Mouse (Mus musculus): Measurements from ENCODE around the gene Prcd. TPM values are rescaled to one million over a fixed set of nuclear protein-coding genes. Genes with fewer than 3 reads are reported as not detected.

The Prcd gene
- total RNA-seq, 1 experiment = 2.0 TPM

- no peak for DNase-seq (ENCODE audit: low read depth, low spot score)
- Histone ChIP-seq H3K4me3 (ENCODE audit: insufficient read depth in 1 of 2, low read depth in 1 of 2, low read length in 2 of 2, poor library complexity in 1 of 2, severe bottlenecking in 1 of 2) (no peak overlapping the region), H3K27ac (ENCODE audit: insufficient read depth, low read depth, low read length, poor library complexity, severe bottlenecking) (no peak overlapping the region), H3K4me1 (ENCODE audit: control insufficient read depth in 2 of 2, insufficient read depth in 2 of 2, low read length in 2 of 2, poor library complexity in 1 of 2) (peaks cover 0 to 8% of the 10 kb centered on the region in 2 experiments; a peak in 1 of 4 replicates), H3K36me3 (ENCODE audit: control insufficient read depth, insufficient read depth, low read length, poor library complexity, severe bottlenecking) (no peaks in the 10 kb centered on the region), H3K9me3 (ENCODE audit: control insufficient read depth, insufficient read depth, low read depth, low read length) (no peaks in the 10 kb centered on the region), H3K9ac (ENCODE audit: insufficient read depth, low read depth, low read length, poor library complexity, severe bottlenecking) (no peak overlapping the region)
- in situ Hi-C loops (cut with MboI; ENCODE audit: low sequenced_read_pairs in 2 of 2, unreplicated experiment in 2 of 2) = loop anchor here (10.0 to 25.0 kb wide), 2 partner anchors 171 to 173 kb away; no protein-coding TSS in a partner anchor
- TF ChIP-seq MAFK (IDR thresholded peaks at IDR 0.05; ENCODE audit: insufficient read depth, low read depth, low read length) = no peak
Observed at GRCm38 (mm10) chr11:116641731-116642130, 11.6 kb upstream of the Prcd start.

DNA sequence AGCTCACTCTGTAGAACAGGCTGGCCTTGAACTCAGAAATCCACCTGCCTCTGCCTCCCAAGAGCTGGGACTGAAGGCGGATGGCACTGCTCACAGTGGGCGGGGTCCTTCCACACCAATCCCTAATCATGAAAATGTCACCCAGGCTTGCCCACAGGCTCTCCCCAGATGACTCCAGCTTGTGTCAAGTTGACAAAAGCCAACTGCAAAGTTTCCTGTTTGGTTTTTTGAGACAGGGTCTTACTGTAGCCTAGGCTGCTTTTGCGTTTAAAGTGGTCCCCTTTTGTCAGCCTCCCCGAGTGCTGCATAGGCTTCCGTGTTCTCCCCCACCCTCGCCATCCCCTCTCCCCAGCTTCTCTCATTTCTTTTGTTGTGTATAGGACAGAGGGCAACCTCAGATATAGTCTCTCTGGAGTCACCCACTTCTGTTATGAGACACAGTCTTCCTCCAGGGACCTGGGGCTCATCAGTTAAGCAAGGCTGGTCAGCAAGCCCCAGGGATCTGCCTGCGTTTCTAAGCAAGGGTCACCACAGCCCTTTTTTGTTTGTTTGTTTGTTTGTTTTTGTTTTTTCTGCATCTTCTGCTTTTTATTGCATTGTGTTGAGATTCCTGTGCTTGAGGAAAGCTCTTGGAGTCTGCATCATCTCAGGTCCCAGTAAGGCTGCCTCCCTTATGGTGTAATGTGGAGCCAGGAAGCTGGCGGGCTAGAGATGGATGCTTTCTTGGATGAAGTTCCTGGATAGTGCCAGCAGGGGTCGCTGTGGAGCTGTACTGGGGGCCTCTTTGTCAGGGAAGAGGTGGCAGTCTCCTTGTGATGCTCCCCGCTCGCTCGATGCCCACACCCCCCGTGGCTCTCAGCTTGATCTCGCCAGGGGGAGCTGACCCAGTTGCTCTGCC, 10.4 kb upstream of the Prcd start:
- H3K4me3 ChIP-seq (ENCODE audit: insufficient read depth in 1 of 2, low read depth in 1 of 2, low read length in 2 of 2, poor library complexity in 1 of 2, severe bottlenecking in 1 of 2) = no peak overlapping the region; a peak in 1 of 4 replicates
- TF ChIP-seq MAFK (IDR thresholded peaks at IDR 0.05; ENCODE audit: insufficient read depth, low read depth, low read length) = no peak
- TF ChIP-seq ZNF384 (IDR thresholded peaks at IDR 0.05; ENCODE audit: low read depth, low read length) = no peak
- TF ChIP-seq CHD2 (IDR thresholded peaks at IDR 0.05; ENCODE audit: low read depth, low read length) = no peak
- TF ChIP-seq ZC3H11A (IDR thresholded peaks at IDR 0.05; ENCODE audit: borderline replicate concordance, low read depth, low read length) = no peak; the same call in 1 of the 2 replicates
- no peak for TF ChIP-seq HCFC1 (IDR thresholded peaks at IDR 0.05; ENCODE audit: borderline replicate concordance, insufficient read depth, low read length)
- in situ Hi-C loops (cut with MboI; ENCODE audit: low sequenced_read_pairs in 2 of 2, unreplicated experiment in 2 of 2) = loop anchor here (10.0 to 25.0 kb wide), 2 partner anchors 169 to 172 kb away; no protein-coding TSS in a partner anchor
- no peak overlapping the region for H3K27ac ChIP-seq (ENCODE audit: insufficient read depth, low read depth, low read length, poor library complexity, severe bottlenecking)
- H3K9ac ChIP-seq (ENCODE audit: insufficient read depth, low read depth, low read length, poor library complexity, severe bottlenecking) = no peak overlapping the region
- H3K4me1 ChIP-seq (ENCODE audit: control insufficient read depth in 2 of 2, insufficient read depth in 2 of 2, low read length in 2 of 2, poor library complexity in 1 of 2) = peaks cover 0 to 11% of the 10 kb centered on the region in 2 experiments; a peak in 1 of 4 replicates
- peak; percentile 89 for DNase-seq (ENCODE audit: low read depth, low spot score)
- no peaks in the 10 kb centered on the region for H3K36me3 ChIP-seq (ENCODE audit: control insufficient read depth, insufficient read depth, low read length, poor library complexity, severe bottlenecking)
- H3K9me3 ChIP-seq (ENCODE audit: control insufficient read depth, insufficient read depth, low read depth, low read length) = no peaks in the 10 kb centered on the region

DNA sequence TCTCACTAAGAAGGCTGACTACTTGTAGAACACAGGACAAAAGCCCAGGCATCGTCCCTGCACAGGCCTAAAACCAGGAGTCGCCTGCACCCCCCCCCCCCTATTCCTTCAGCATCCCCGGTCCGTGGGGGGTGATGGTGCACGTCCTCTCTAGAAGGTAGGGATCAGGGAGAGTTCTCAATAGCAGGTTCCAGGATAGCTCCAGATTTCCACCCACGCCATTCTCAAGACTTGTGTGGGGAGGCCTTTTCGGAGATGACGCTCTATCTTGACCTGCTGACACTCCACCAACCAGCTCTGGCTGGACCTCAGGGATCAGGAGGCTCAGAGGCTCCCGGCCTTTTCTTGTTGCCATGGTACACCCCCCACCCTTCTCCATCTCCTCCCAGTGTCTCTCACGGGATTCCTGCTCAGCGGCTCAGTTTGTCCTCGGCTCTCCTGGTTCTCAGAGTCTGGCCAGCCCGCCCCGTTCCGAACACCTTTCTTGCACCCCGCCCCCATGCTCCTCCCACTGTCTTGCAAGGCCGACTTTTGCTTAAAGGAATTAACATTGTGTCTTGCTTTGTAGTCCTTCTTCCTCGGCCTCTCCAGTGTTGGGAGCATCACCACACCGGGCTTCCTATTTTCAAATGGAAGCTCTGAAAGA, 9.6 kb upstream of the Prcd start:
- Histone ChIP-seq H3K4me3 (ENCODE audit: insufficient read depth in 1 of 2, low read depth in 1 of 2, low read length in 2 of 2, poor library complexity in 1 of 2, severe bottlenecking in 1 of 2) (peak overlapping the region in 1 of 2 experiments; percentile 25; a peak in 2 of 4 replicates), H3K9ac (ENCODE audit: insufficient read depth, low read depth, low read length, poor library complexity, severe bottlenecking) (0 out of 2 replicates have a peak overlapping the region, but pooled peaks have one; percentile 5), H3K9me3 (ENCODE audit: control insufficient read depth, insufficient read depth, low read depth, low read length) (no peaks in the 10 kb centered on the region), H3K4me1 (ENCODE audit: control insufficient read depth in 2 of 2, insufficient read depth in 2 of 2, low read length in 2 of 2, poor library complexity in 1 of 2) (peaks cover 0 to 11% of the 10 kb centered on the region in 2 experiments; a peak in 1 of 4 replicates), H3K27ac (ENCODE audit: insufficient read depth, low read depth, low read length, poor library complexity, severe bottlenecking) (no peak overlapping the region), H3K36me3 (ENCODE audit: control insufficient read depth, insufficient read depth, low read length, poor library complexity, severe bottlenecking) (no peaks in the 10 kb centered on the region)
- in situ Hi-C loops (cut with MboI; ENCODE audit: low sequenced_read_pairs in 2 of 2, unreplicated experiment in 2 of 2) = loop anchor here (10.0 to 25.0 kb wide), 2 partner anchors 169 to 171 kb away; no protein-coding TSS in a partner anchor
- no peak for DNase-seq (ENCODE audit: low read depth, low spot score)
- no peak for TF ChIP-seq ZC3H11A (IDR thresholded peaks at IDR 0.05; ENCODE audit: borderline replicate concordance, low read depth, low read length)
- no peak for TF ChIP-seq CHD2 (IDR thresholded peaks at IDR 0.05; ENCODE audit: low read depth, low read length)
- no peak for TF ChIP-seq MAFK (IDR thresholded peaks at IDR 0.05; ENCODE audit: insufficient read depth, low read depth, low read length)
- TF ChIP-seq HCFC1 (IDR thresholded peaks at IDR 0.05; ENCODE audit: borderline replicate concordance, insufficient read depth, low read length) = no peak
- TF ChIP-seq ZNF384 (IDR thresholded peaks at IDR 0.05; ENCODE audit: low read depth, low read length) = no peak

DNA sequence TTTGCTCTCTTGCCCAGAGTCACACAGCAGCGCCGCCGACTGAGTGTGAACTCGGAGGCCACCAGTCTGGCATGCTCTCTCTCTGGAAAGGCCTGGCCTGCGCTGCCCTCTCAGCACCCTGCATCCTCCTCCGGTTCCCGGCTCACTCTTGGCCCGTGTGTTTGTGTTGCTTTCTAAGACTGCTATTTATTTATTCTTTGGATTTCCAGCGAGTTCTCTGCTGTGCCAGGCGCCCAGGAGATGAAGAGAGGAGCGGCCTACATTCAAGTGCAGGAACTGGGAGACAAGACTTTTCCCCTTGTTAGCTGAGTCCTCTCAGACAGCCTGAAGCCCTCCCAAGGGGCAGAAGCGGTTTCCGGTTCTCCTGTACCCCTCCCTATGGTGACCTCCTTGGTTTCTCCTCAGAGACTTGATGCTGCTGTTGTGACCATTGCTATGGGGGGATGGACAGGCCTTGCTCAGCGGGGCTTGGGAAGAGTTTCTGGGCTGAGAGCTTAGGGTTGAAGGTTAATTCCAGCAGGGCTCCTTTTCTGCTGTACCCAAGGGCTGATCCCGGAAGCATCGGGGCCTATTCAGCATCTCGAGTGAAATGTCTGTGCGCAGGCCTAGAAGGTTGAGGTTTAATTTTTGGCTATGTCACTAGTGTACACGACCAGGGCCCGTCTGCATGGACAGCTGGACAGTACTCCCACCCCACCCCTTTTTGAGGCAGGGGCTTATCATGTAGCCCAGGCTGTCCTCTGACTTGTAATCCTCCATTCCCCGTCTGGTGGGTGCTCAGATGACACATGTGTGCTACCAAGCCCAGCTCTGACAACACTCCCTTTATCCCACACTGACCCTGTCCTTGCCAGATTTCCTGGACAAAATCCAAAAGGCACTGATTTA, 8.9 kb upstream of the Prcd start:
- in situ Hi-C loops (cut with MboI; ENCODE audit: low sequenced_read_pairs in 2 of 2, unreplicated experiment in 2 of 2) = loop anchor here (10.0 to 25.0 kb wide), 2 partner anchors 168 to 170 kb away; no protein-coding TSS in a partner anchor
- no peak for TF ChIP-seq ZC3H11A (IDR thresholded peaks at IDR 0.05; ENCODE audit: borderline replicate concordance, low read depth, low read length)
- no peak for TF ChIP-seq ZNF384 (IDR thresholded peaks at IDR 0.05; ENCODE audit: low read depth, low read length)
- no peak for TF ChIP-seq HCFC1 (IDR thresholded peaks at IDR 0.05; ENCODE audit: borderline replicate concordance, insufficient read depth, low read length)
- TF ChIP-seq MAFK (IDR thresholded peaks at IDR 0.05; ENCODE audit: insufficient read depth, low read depth, low read length) = no peak
- no peak for TF ChIP-seq CHD2 (IDR thresholded peaks at IDR 0.05; ENCODE audit: low read depth, low read length)
- H3K4me1 ChIP-seq (ENCODE audit: control insufficient read depth in 2 of 2, insufficient read depth in 2 of 2, low read length in 2 of 2, poor library complexity in 1 of 2) = peaks cover 0 to 11% of the 10 kb centered on the region in 2 experiments; a peak in 1 of 4 replicates

More for the DNA sequence above, 8.9 kb upstream of the Prcd start:
- H3K27ac ChIP-seq (ENCODE audit: insufficient read depth, low read depth, low read length, poor library complexity, severe bottlenecking) = no peak overlapping the region
- no peak for DNase-seq (ENCODE audit: low read depth, low spot score)
- H3K36me3 ChIP-seq (ENCODE audit: control insufficient read depth, insufficient read depth, low read length, poor library complexity, severe bottlenecking) = no peaks in the 10 kb centered on the region
- H3K9ac ChIP-seq (ENCODE audit: insufficient read depth, low read depth, low read length, poor library complexity, severe bottlenecking) = 0 out of 2 replicates have a peak overlapping the region, but pooled peaks have one; percentile 5
- peak overlapping the region in 1 of 2 experiments; percentile 25; a peak in 1 of 4 replicates for H3K4me3 ChIP-seq (ENCODE audit: insufficient read depth in 1 of 2, low read depth in 1 of 2, low read length in 2 of 2, poor library complexity in 1 of 2, severe bottlenecking in 1 of 2)
- no peaks in the 10 kb centered on the region for H3K9me3 ChIP-seq (ENCODE audit: control insufficient read depth, insufficient read depth, low read depth, low read length)
